Mouse (Mus musculus): ENCODE data around the gene Alox8.

DNA sequence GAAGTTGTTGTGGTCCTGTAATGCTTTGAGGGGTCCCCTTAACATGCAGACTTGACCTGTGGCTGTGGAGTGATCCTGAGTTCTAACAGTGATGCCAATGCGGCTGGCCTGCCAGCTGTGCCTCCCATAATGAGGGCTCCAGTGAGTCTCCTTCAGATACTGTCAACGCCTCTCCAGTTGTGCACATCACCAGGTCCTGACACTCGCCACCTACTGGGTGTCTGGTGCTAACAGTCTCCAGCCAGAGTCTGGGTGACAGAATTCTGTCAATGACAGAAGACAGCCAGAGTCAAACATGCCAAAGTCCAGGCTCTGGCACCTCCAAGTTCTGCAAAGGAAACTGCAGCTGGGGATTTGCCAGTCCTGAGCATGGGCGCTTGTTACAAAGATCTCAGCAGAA, 23.4 kb upstream of the Alox8 start:
- no peak for TF ChIP-seq CTCF (IDR thresholded peaks at IDR 0.05)
- TF ChIP-seq EP300 (IDR thresholded peaks at IDR 0.05; ENCODE audit: insufficient read depth, low read depth, low read length) = 0 out of 2 replicates have a peak, but pooled peaks have one; percentile 48
- TF ChIP-seq POLR2A (IDR thresholded peaks at IDR 0.05; ENCODE audit: insufficient read depth, low read depth, low read length) = no peak

All from heart, adult 2 months (tissue).